Mouse (Mus musculus): Measurements from ENCODE around the gene Rpl13a. TPM values are rescaled to one million over a fixed set of nuclear protein-coding genes. Genes with fewer than 3 reads are reported as not detected.
A peak's percentile ranks its signal among the peaks of the same experiment; 100 is the strongest.

The Rpl13a gene
- polyA plus RNA-seq, 1 experiment from 2014 or later: 722 TPM

GRCm38 (mm10) chr7:45092828-45093515 lies 35.6 kb downstream of the Rpl13a start:
- H3K4me3 ChIP-seq (replicated peaks; ENCODE audit: low read length): no peak overlapping the region
- no peaks in the 10 kb centered on the region for H3K36me3 ChIP-seq (ENCODE audit: control insufficient read depth, insufficient read depth)
- H3K4me1 ChIP-seq (replicated peaks; ENCODE audit: control insufficient read depth, insufficient read depth, low read length): peaks cover 11% of the 10 kb centered on the region
- H3K9ac ChIP-seq (replicated peaks; ENCODE audit: low read depth, low read length): no peak overlapping the region
- ATAC-seq: no peak
- no peaks in the 10 kb centered on the region for H3K9me3 ChIP-seq (ENCODE audit: control insufficient read depth, low read length)
- WGBS: 71% methylated on average over 12 of the region's 12 CpGs
- H3K4me2 ChIP-seq (ENCODE audit: low read length): no peak overlapping the region
- H3K27me3 ChIP-seq (replicated peaks; ENCODE audit: control insufficient read depth, insufficient read depth, low read length): no peaks in the 10 kb centered on the region
- H3K27ac ChIP-seq (ENCODE audit: low read length): no peak overlapping the region

GRCm38 (mm10) chr7:45092048-45092447 lies 36.5 kb downstream of the Rpl13a start, which contains the start of gene Rcn3:
Gene Rcn3, minus strand, starts transcription at chr7:45092221.
- H3K4me3 ChIP-seq (replicated peaks; ENCODE audit: low read length): peak within 1 kb of the TSS; percentile 48
- peaks cover 11% of the 10 kb centered on the region for H3K4me1 ChIP-seq (replicated peaks; ENCODE audit: control insufficient read depth, insufficient read depth, low read length)
- H3K4me2 ChIP-seq (ENCODE audit: low read length): peak within 1 kb of the TSS; percentile 67
- peak; percentile 96 for ATAC-seq
- H3K9me3 ChIP-seq (ENCODE audit: control insufficient read depth, low read length): no peaks in the 10 kb centered on the region
- H3K27ac ChIP-seq (ENCODE audit: low read length): no peak within 1 kb of the TSS
- no peaks in the 10 kb centered on the region for H3K27me3 ChIP-seq (replicated peaks; ENCODE audit: control insufficient read depth, insufficient read depth, low read length)
- no peaks in the 10 kb centered on the region for H3K36me3 ChIP-seq (ENCODE audit: control insufficient read depth, insufficient read depth)
- peak within 1 kb of the TSS; percentile 33 for H3K9ac ChIP-seq (replicated peaks; ENCODE audit: low read depth, low read length)
- WGBS: under 1% methylated on average over 16 of the region's 16 CpGs

GRCm38 (mm10) chr7:45091001-45091990 lies 37.3 kb downstream of the Rpl13a start:
- 14% methylated on average over 35 of the region's 35 CpGs for WGBS
- Histone ChIP-seq H3K27me3 (replicated peaks; ENCODE audit: control insufficient read depth, insufficient read depth, low read length) (no peaks in the 10 kb centered on the region), H3K36me3 (ENCODE audit: control insufficient read depth, insufficient read depth) (peaks cover 3% of the 10 kb centered on the region; the same call in 1 of the 2 replicates), H3K4me1 (replicated peaks; ENCODE audit: control insufficient read depth, insufficient read depth, low read length) (peaks cover 11% of the 10 kb centered on the region), H3K27ac (ENCODE audit: low read length) (no peak overlapping the region), H3K9ac (replicated peaks; ENCODE audit: low read depth, low read length) (peak overlapping the region; percentile 33), H3K4me3 (replicated peaks; ENCODE audit: low read length) (peak overlapping the region; percentile 48), H3K9me3 (ENCODE audit: control insufficient read depth, low read length) (no peaks in the 10 kb centered on the region), H3K4me2 (ENCODE audit: low read length) (peak overlapping the region; percentile 67)
- peak; percentile 22; the same call in 1 of the 2 replicates for ATAC-seq

- Histone ChIP-seq H3K9ac (replicated peaks; ENCODE audit: low read depth, low read length) (no peak overlapping the region), H3K9me3 (ENCODE audit: control insufficient read depth, low read length) (no peaks in the 10 kb centered on the region), H3K27ac (ENCODE audit: low read length) (no peak overlapping the region), H3K27me3 (replicated peaks; ENCODE audit: control insufficient read depth, insufficient read depth, low read length) (no peaks in the 10 kb centered on the region), H3K36me3 (ENCODE audit: control insufficient read depth, insufficient read depth) (peaks cover 6% of the 10 kb centered on the region; the same call in 1 of the 2 replicates), H3K4me3 (replicated peaks; ENCODE audit: low read length) (no peak overlapping the region), H3K4me2 (ENCODE audit: low read length) (no peak overlapping the region; the same call in 1 of the 2 replicates), H3K4me1 (replicated peaks; ENCODE audit: control insufficient read depth, insufficient read depth, low read length) (peaks cover 11% of the 10 kb centered on the region)
- WGBS: 79% methylated on average over 13 of the region's 13 CpGs
- ATAC-seq: no peak
These were observed 38.1 kb downstream of the Rpl13a start for GRCm38 (mm10) chr7:45090251-45090977.

- no peak for ATAC-seq
- H3K27me3 ChIP-seq (replicated peaks; ENCODE audit: control insufficient read depth, insufficient read depth, low read length): no peaks in the 10 kb centered on the region
- 94% methylated on average over 17 of the region's 17 CpGs for WGBS
- H3K27ac ChIP-seq (ENCODE audit: low read length): no peak overlapping the region
- H3K36me3 ChIP-seq (ENCODE audit: control insufficient read depth, insufficient read depth): peaks cover 6% of the 10 kb centered on the region; the same call in 1 of the 2 replicates
- H3K9ac ChIP-seq (replicated peaks; ENCODE audit: low read depth, low read length): no peak overlapping the region
- H3K4me3 ChIP-seq (replicated peaks; ENCODE audit: low read length): no peak overlapping the region
- no peaks in the 10 kb centered on the region for H3K9me3 ChIP-seq (ENCODE audit: control insufficient read depth, low read length)
- no peak overlapping the region for H3K4me2 ChIP-seq (ENCODE audit: low read length)
- H3K4me1 ChIP-seq (replicated peaks; ENCODE audit: control insufficient read depth, insufficient read depth, low read length): peaks cover 11% of the 10 kb centered on the region
These were observed 40.0 kb downstream of the Rpl13a start for GRCm38 (mm10) chr7:45088597-45088996.

- H3K9me3 ChIP-seq (ENCODE audit: control insufficient read depth, low read length): no peaks in the 10 kb centered on the region
- no peaks in the 10 kb centered on the region for H3K27me3 ChIP-seq (replicated peaks; ENCODE audit: control insufficient read depth, insufficient read depth, low read length)
- H3K4me3 ChIP-seq (replicated peaks; ENCODE audit: low read length): no peak overlapping the region
- no peak overlapping the region for H3K9ac ChIP-seq (replicated peaks; ENCODE audit: low read depth, low read length)
- peaks cover under 1% of the 10 kb centered on the region; the same call in 1 of the 2 replicates for H3K4me1 ChIP-seq (replicated peaks; ENCODE audit: control insufficient read depth, insufficient read depth, low read length)
- 78% methylated on average over 4 of the region's 4 CpGs for WGBS
- H3K36me3 ChIP-seq (ENCODE audit: control insufficient read depth, insufficient read depth): peaks cover 6% of the 10 kb centered on the region; the same call in 1 of the 2 replicates
- H3K27ac ChIP-seq (ENCODE audit: low read length): no peak overlapping the region
- no peak overlapping the region for H3K4me2 ChIP-seq (ENCODE audit: low read length)
- ATAC-seq: no peak
These were observed 42.5 kb downstream of the Rpl13a start for GRCm38 (mm10) chr7:45086084-45086483.

GRCm38 (mm10) chr7:45083300-45083890 lies 45.2 kb downstream of the Rpl13a start:
- no peaks in the 10 kb centered on the region for H3K9me3 ChIP-seq (ENCODE audit: control insufficient read depth, low read length)
- ATAC-seq: no peak
- H3K4me2 ChIP-seq (ENCODE audit: low read length): no peak overlapping the region
- peaks cover 6% of the 10 kb centered on the region; the same call in 1 of the 2 replicates for H3K36me3 ChIP-seq (ENCODE audit: control insufficient read depth, insufficient read depth)
- WGBS: 89% methylated on average over 22 of the region's 22 CpGs
- H3K27ac ChIP-seq (ENCODE audit: low read length): no peak overlapping the region
- H3K27me3 ChIP-seq (replicated peaks; ENCODE audit: control insufficient read depth, insufficient read depth, low read length): no peaks in the 10 kb centered on the region
- H3K9ac ChIP-seq (replicated peaks; ENCODE audit: low read depth, low read length): no peak overlapping the region
- H3K4me3 ChIP-seq (replicated peaks; ENCODE audit: low read length): no peak overlapping the region
- no peaks in the 10 kb centered on the region for H3K4me1 ChIP-seq (replicated peaks; ENCODE audit: control insufficient read depth, insufficient read depth, low read length)

GRCm38 (mm10) chr7:45082401-45083299 lies 45.9 kb downstream of the Rpl13a start:
- H3K27ac ChIP-seq (ENCODE audit: low read length): no peak overlapping the region
- H3K4me3 ChIP-seq (replicated peaks; ENCODE audit: low read length): no peak overlapping the region
- no peak for ATAC-seq
- H3K4me1 ChIP-seq (replicated peaks; ENCODE audit: control insufficient read depth, insufficient read depth, low read length): no peaks in the 10 kb centered on the region
- no peaks in the 10 kb centered on the region for H3K9me3 ChIP-seq (ENCODE audit: control insufficient read depth, low read length)
- H3K9ac ChIP-seq (replicated peaks; ENCODE audit: low read depth, low read length): no peak overlapping the region
- H3K27me3 ChIP-seq (replicated peaks; ENCODE audit: control insufficient read depth, insufficient read depth, low read length): no peaks in the 10 kb centered on the region
- peaks cover 6% of the 10 kb centered on the region; the same call in 1 of the 2 replicates for H3K36me3 ChIP-seq (ENCODE audit: control insufficient read depth, insufficient read depth)
- H3K4me2 ChIP-seq (ENCODE audit: low read length): no peak overlapping the region
- WGBS: 82% methylated on average over 25 of the region's 25 CpGs

Measured in forebrain, embryonic 16.5 days (tissue).